Comparison of ENCODE assay signal across 9 mouse cellular contexts in genomic region chr11:114217245-114217757, GRCm38 (mm10).
A peak's percentile ranks its signal among the peaks of the same experiment; 100 is the strongest.
DNase-seq lines count a peak whose midpoint lies in the region; ATAC-seq and TF ChIP-seq lines count a peak whose summit lies in the region.
"Had no signal": no experiment of that assay in that cellular context is flagged by ENCODE, and none has a peak within 500 bp of the region (broad histone marks: within the 10 kb centered on the region; RNA-seq: fewer than 3 reads in every experiment).

No protein-coding gene starts in this region.

- H3K9me3 ChIP-seq in forebrain, embryonic 16.5 days (ENCODE audit: control insufficient read depth, low read length), result peaks cover under 1% of the 10 kb centered on the region; the same call in 1 of the 2 replicates
- no peaks in the 10 kb centered on the region for H3K9me3 ChIP-seq in liver, embryonic 16.5 days (replicated peaks; ENCODE audit: control insufficient read depth, low read length)

- TF ChIP-seq POLR2A in cerebellum, adult 2 months (IDR thresholded peaks at IDR 0.05; ENCODE audit: borderline replicate concordance, insufficient read depth, low read length), result no peak

- DNase-seq in cerebellum, adult 2 months, result no peak
- DNase-seq in cerebellum, postnatal 36 days, result no peak
- peak; percentile 84 for DNase-seq in ES-CJ7 (ENCODE audit: low read depth, low spot score)
- no peak for DNase-seq in thymus, postnatal 10 days (ENCODE audit: low spot score in 2 of 2)
- DNase-seq in thymus, postnatal 0 days (ENCODE audit: low spot score), result no peak
- DNase-seq in left cerebral cortex, adult 11 months (ENCODE audit: low spot score), result no peak
- DNase-seq: kidney, postnatal 25 days had no signal

- 0 out of 2 replicates have a peak, but pooled peaks cover 3% of the 10 kb centered on the region for H3K4me1 ChIP-seq in cerebellum, adult 2 months (ENCODE audit: control insufficient read depth, insufficient read depth, low read length)
- H3K4me1 ChIP-seq in forebrain, embryonic 16.5 days (replicated peaks; ENCODE audit: control insufficient read depth, insufficient read depth, low read length), result peaks cover 17% of the 10 kb centered on the region
- no peaks in the 10 kb centered on the region; the same call in 1 of the 2 replicates for H3K4me1 ChIP-seq in liver, embryonic 16.5 days (ENCODE audit: control insufficient read depth, low read depth, low read length)

- no peaks in the 10 kb centered on the region for H3K36me3 ChIP-seq in forebrain, embryonic 16.5 days (ENCODE audit: control insufficient read depth, insufficient read depth)
- H3K36me3 ChIP-seq in liver, embryonic 16.5 days (ENCODE audit: control insufficient read depth, insufficient read depth), result no peaks in the 10 kb centered on the region

- H3K9ac ChIP-seq in forebrain, embryonic 16.5 days (replicated peaks; ENCODE audit: low read depth, low read length), result peak overlapping the region; percentile 49
- H3K9ac ChIP-seq in liver, embryonic 16.5 days (ENCODE audit: low read depth, low read length), result no peak overlapping the region

- no peak overlapping the region for H3K27ac ChIP-seq in cerebellum, adult 2 months (ENCODE audit: insufficient read depth, low read length)
- no peak overlapping the region for H3K27ac ChIP-seq in forebrain, embryonic 16.5 days (ENCODE audit: low read length)
- H3K27ac ChIP-seq in liver, embryonic 16.5 days (ENCODE audit: low read length), result no peak overlapping the region

- peak overlapping the region; percentile 22 for H3K4me3 ChIP-seq in cerebellum, adult 2 months (replicated peaks; ENCODE audit: insufficient read depth, low read depth, low read length)
- H3K4me3 ChIP-seq in forebrain, embryonic 16.5 days (replicated peaks; ENCODE audit: low read length), result peak overlapping the region; percentile 27
- no peak overlapping the region for H3K4me3 ChIP-seq in liver, embryonic 16.5 days (ENCODE audit: low read depth, low read length)

- no peak for ATAC-seq in forebrain, embryonic 16.5 days
- no peak for ATAC-seq in liver, embryonic 16.5 days (ENCODE audit: low read depth)

- peak overlapping the region; percentile 48 for H3K4me2 ChIP-seq in forebrain, embryonic 16.5 days (ENCODE audit: low read length)
- H3K4me2 ChIP-seq in liver, embryonic 16.5 days (ENCODE audit: low read depth, low read length), result peak overlapping the region; percentile 32; the same call in 1 of the 2 replicates

- TF ChIP-seq CTCF in cerebellum, adult 2 months (IDR thresholded peaks at IDR 0.05; ENCODE audit: borderline replicate concordance, insufficient read depth, low read depth, low read length), result no peak

- H3K27me3 ChIP-seq in cerebellum, adult 2 months (ENCODE audit: control insufficient read depth, insufficient read depth, low read length), result no peaks in the 10 kb centered on the region; the same call in 1 of the 2 replicates
- no peaks in the 10 kb centered on the region for H3K27me3 ChIP-seq in forebrain, embryonic 16.5 days (replicated peaks; ENCODE audit: control insufficient read depth, insufficient read depth, low read length)
- peaks cover 14% of the 10 kb centered on the region; the same call in 1 of the 2 replicates for H3K27me3 ChIP-seq in liver, embryonic 16.5 days (ENCODE audit: control insufficient read depth, insufficient read depth, low read depth, low read length)

- 11% methylated on average over 15 of the region's 15 CpGs for WGBS in cerebellum, adult 2 months
- WGBS in forebrain, embryonic 16.5 days, result 4% methylated on average over 15 of the region's 15 CpGs
- 8% methylated on average over 15 of the region's 15 CpGs for WGBS in liver, embryonic 16.5 days (ENCODE audit: insufficient replicate concordance)
